Mouse (Mus musculus) heart, embryonic 10.5 days (tissue): Measurements from ENCODE around the gene Epb41. TPM values are rescaled to one million over a fixed set of nuclear protein-coding genes. Genes with fewer than 3 reads are reported as not detected.

Source experiments
- DNase-seq: peaks from one replicate; pipeline ENCODE4 v3.0.0-alpha.2; 2017; ENCODE audit warnings: low spot score
- H3K27ac ChIP-seq: fragments of 300-500 bp; sonication (generic); 2 replicates; pipeline ENCODE4 v1.5.1; 2016; ENCODE audit warnings: mild to moderate bottlenecking
- H3K27me3 ChIP-seq: fragments of 300-500 bp; sonication (generic); 2 replicates; pipeline ENCODE4 v1.6.1; 2016; ENCODE audit warnings: mild to moderate bottlenecking; ENCODE audit not compliant: poor library complexity, insufficient read depth, severe bottlenecking
- H3K36me3 ChIP-seq: fragments of 300-500 bp; sonication (generic); 2 replicates; pipeline ENCODE4 v1.6.1; 2016; ENCODE audit warnings: mild to moderate bottlenecking, moderate library complexity
- H3K4me1 ChIP-seq: fragments of 300-500 bp; sonication (generic); 2 replicates; pipeline ENCODE4 v1.6.1; 2016; ENCODE audit warnings: mild to moderate bottlenecking
- H3K4me3 ChIP-seq: fragments of 300-500 bp; sonication (generic); 2 replicates; pipeline ENCODE4 v1.5.1; 2016; ENCODE audit warnings: mild to moderate bottlenecking, moderate library complexity
- H3K9me3 ChIP-seq: fragments of 300-500 bp; sonication (generic); 2 replicates; pipeline ENCODE4 v1.6.1; 2016; ENCODE audit warnings: mild to moderate bottlenecking, moderate library complexity
- WGBS: fragments of 180-500 bp; shearing (Covaris S2); methylation state at CpG from one replicate; pipeline ENCODE4 v1.1.7; 2016; 5-methylcytosine and 5-hydroxymethylcytosine counted together
- polyA plus RNA-seq: library from polyadenylated mRNA; unstranded; fragments of >200 nt; fragmentation: Nextera tagmentation; extraction: Ambion mirVana; gene quantifications from 2 replicates; pipeline ENCODE4 v1.2.1, GENCODE M21; 2016

Epb41 gene
- polyA plus RNA-seq, result 73.5 and 78.8 TPM in 2 replicates

DNA sequence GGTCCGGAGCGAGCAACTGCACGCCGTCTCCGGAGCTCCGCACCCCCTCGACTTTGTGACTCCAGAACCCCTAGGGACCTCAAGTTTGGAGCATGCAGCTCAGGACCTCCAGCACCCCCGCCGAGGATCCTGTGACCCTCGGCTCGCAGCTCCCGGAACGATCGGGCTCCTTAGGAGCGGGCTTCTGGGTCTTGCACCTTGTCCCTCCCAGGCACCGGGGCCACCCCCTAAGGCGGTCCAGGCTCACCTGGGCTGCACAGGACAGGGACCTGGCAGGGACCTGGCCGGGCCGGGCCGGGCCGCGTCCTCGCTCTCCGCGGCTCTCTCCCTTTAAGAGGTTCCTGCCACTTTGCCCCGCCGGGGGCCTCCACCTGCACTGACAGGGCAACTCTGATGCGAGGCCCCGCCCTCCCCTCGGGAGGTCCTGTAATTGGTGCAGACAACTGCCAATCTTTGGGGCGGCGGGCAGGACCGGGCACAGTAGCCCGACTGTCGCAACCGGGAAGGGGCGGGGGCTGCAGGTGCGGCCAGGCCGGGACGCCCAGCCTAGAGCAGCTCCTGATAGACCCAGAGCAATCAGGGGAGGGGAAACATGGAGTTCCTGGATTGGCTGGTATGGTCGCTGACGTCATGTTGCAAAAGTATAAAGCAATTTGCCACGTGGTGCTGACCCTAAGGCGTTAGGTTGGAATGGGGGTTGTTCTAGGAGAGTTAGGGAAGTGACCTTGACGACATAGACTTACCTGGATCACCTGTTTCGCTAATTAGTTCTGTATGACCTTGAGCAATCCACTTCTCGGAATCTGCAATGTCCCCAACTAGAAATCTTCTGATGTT lies at the start of gene Epb41:
Gene Epb41 (minus strand): TSS at position 389 of the 837 bp plus-strand sequence.
- 2% methylated on average over 47 of the region's 47 CpGs for WGBS
- Histone ChIP-seq H3K36me3 (0 out of 2 replicates have a peak, but pooled peaks cover 3% of the 10 kb centered on the region), H3K4me1 (peaks cover 89% of the 10 kb centered on the region), H3K27ac (peak within 1 kb of the TSS; percentile 94), H3K9me3 (no peaks in the 10 kb centered on the region), H3K27me3 (peaks cover 5% of the 10 kb centered on the region; the same call in 1 of the 2 replicates), H3K4me3 (peak within 1 kb of the TSS; percentile 94)
- DNase-seq, result peak; percentile 100

- Histone ChIP-seq H3K9me3 (no peaks in the 10 kb centered on the region), H3K4me1 (peaks cover 15% of the 10 kb centered on the region), H3K36me3 (no peaks in the 10 kb centered on the region), H3K4me3 (no peak overlapping the region), H3K27ac (no peak overlapping the region), H3K27me3 (peaks cover 11% of the 10 kb centered on the region; the same call in 1 of the 2 replicates)
- no peak for DNase-seq
- WGBS, result 64% methylated on average over 1 of the region's 1 CpGs
Measured at GRCm38 (mm10) chr4:132123166-132123565, 48.0 kb upstream of the Epb41 start.

DNA sequence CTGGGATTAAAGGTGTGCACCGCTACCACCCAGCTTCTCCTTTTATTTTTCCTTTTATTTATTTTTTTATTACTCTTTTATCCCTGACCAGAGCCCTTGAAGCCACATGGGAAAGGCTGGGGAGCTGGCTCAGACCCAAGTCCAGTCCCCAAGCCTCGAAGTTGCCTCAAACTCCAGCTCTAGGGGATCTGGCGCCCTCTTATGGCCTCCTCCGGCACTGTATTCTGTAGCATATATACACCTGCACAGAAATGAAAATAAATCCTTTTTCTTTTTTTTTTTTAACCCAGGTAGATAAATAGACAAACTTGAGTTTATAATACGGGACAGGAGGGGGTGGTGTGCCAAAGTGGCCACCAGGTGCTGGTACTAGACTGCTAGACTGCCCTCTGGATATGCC lies 46.6 kb upstream of the Epb41 start:
- 77% methylated on average over 5 of the region's 5 CpGs for WGBS
- DNase-seq, result no peak
- Histone ChIP-seq H3K27ac (no peak overlapping the region), H3K9me3 (no peaks in the 10 kb centered on the region), H3K27me3 (peaks cover 11% of the 10 kb centered on the region; the same call in 1 of the 2 replicates), H3K4me1 (peaks cover 8% of the 10 kb centered on the region), H3K4me3 (no peak overlapping the region), H3K36me3 (no peaks in the 10 kb centered on the region)

DNA sequence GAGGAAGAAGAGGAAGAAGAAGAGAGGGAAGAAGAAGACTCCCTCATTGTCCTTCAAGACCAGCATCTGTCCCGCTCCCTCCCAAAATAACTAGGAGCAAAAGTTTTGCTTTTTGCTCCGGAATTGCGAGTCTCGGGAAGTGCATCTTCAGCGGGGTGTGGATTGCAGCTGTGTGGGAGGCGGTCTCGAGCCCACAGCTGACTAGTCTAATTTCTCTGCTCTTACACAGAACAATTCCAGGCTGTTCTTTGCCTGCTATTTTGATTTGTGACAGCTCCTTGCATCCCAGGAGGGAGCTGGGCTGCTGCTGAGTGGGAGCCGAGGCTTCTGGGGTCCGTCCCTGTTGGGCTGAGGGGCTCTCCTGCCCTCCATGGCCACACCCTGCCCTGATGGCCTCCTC lies 44.4 kb upstream of the Epb41 start:
- H3K27ac ChIP-seq, result no peak overlapping the region
- no peak overlapping the region for H3K4me3 ChIP-seq
- no peak for DNase-seq
- H3K9me3 ChIP-seq, result no peaks in the 10 kb centered on the region
- 54% methylated on average over 9 of the region's 9 CpGs for WGBS
- peaks cover 23% of the 10 kb centered on the region for H3K27me3 ChIP-seq
- no peaks in the 10 kb centered on the region for H3K36me3 ChIP-seq
- H3K4me1 ChIP-seq, result no peaks in the 10 kb centered on the region; the same call in 1 of the 2 replicates

DNA sequence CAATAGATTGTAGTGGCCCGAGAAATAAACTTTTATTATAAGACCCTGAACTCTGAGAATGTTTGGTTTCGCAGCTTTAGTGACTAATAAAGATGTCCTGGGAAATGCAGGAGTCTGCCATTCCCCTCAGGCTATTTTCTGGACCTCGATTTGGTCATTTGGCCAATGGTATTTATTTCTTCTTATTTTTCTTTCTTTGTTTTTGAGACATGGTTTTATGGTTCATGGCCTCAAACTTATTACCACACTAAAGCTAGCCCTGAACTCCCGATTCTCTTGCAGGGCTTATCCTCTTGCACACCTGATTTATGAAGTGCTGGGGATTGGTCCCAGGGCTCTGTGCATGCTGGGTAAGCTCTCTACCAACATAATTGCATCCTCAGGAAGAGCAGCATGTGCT lies 41.2 kb upstream of the Epb41 start:
- Histone ChIP-seq H3K27ac (no peak overlapping the region), H3K9me3 (no peaks in the 10 kb centered on the region), H3K36me3 (no peaks in the 10 kb centered on the region), H3K4me3 (no peak overlapping the region), H3K27me3 (peaks cover 54% of the 10 kb centered on the region), H3K4me1 (peaks cover 9% of the 10 kb centered on the region)
- 77% methylated on average over 4 of the region's 4 CpGs for WGBS
- no peak for DNase-seq

GRCm38 (mm10) chr4:132113411-132114095 lies 38.4 kb upstream of the Epb41 start:
- Histone ChIP-seq H3K36me3 (no peaks in the 10 kb centered on the region), H3K27ac (peak overlapping the region; percentile 59), H3K9me3 (no peaks in the 10 kb centered on the region), H3K4me3 (peak overlapping the region; percentile 52), H3K4me1 (peaks cover 9% of the 10 kb centered on the region), H3K27me3 (peaks cover 53% of the 10 kb centered on the region)
- DNase-seq, result no peak
- WGBS, result 26% methylated on average over 53 of the region's 53 CpGs

GRCm38 (mm10) chr4:132111227-132111626 lies 36.1 kb upstream of the Epb41 start:
- H3K9me3 ChIP-seq, result no peaks in the 10 kb centered on the region
- no peaks in the 10 kb centered on the region for H3K36me3 ChIP-seq
- peaks cover 9% of the 10 kb centered on the region for H3K4me1 ChIP-seq
- no peak for DNase-seq
- no peak overlapping the region for H3K27ac ChIP-seq
- no peak overlapping the region for H3K4me3 ChIP-seq
- WGBS, result 67% methylated on average over 4 of the region's 4 CpGs
- peaks cover 62% of the 10 kb centered on the region for H3K27me3 ChIP-seq

DNA sequence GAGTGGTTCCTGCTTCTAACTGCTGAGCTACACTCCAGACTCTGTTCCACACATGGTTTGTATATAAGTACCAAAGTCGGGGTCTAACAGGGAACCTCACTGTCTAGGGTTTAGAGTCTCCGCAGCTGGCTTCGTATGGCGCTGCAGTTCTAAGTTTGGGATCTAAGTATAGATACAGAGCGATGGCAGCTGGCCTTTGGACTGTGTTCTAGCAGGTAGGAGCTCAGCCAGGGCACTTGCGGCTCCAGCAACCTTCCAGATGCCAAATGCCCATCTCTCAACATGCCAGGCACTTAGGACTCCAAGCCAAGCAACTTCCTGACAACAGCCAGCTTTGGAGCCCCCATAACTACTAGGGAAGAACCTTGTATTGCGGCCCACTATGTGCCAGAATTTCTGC lies 33.1 kb upstream of the Epb41 start:
- H3K9me3 ChIP-seq, result no peaks in the 10 kb centered on the region
- peaks cover 7% of the 10 kb centered on the region for H3K4me1 ChIP-seq
- 87% methylated on average over 7 of the region's 7 CpGs for whole genome bisulfite sequencing
- H3K27ac ChIP-seq, result no peak overlapping the region
- no peak overlapping the region for H3K4me3 ChIP-seq
- no peak for DNase-seq
- H3K36me3 ChIP-seq, result no peaks in the 10 kb centered on the region
- H3K27me3 ChIP-seq, result peaks cover 37% of the 10 kb centered on the region; the same call in 1 of the 2 replicates

DNA sequence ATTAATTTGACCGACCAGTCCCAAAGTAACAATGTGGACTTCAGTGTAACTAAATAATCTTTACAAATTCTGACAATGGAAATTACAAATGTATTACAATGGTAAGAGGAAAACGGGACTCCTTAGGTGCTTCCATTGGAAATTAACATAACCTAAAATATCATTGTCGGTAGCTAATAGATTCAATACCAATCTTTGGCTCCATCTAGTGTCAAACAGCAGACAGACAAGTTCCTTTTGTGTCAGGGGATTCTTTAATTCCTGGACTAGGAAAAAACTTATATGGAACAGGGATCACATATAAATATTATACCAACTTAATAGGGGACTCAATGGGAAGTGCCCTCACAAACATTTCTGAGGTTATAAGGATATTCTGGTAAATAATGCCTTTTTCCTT lies 26.0 kb upstream of the Epb41 start:
- H3K27ac ChIP-seq, result no peak overlapping the region
- no peak for DNase-seq
- no peak overlapping the region for H3K4me3 ChIP-seq
- H3K9me3 ChIP-seq, result no peaks in the 10 kb centered on the region
- H3K36me3 ChIP-seq, result no peaks in the 10 kb centered on the region
- 52% methylated on average over 3 of the region's 3 CpGs for WGBS
- H3K27me3 ChIP-seq, result no peaks in the 10 kb centered on the region; the same call in 1 of the 2 replicates
- H3K4me1 ChIP-seq, result peaks cover 10% of the 10 kb centered on the region

DNA sequence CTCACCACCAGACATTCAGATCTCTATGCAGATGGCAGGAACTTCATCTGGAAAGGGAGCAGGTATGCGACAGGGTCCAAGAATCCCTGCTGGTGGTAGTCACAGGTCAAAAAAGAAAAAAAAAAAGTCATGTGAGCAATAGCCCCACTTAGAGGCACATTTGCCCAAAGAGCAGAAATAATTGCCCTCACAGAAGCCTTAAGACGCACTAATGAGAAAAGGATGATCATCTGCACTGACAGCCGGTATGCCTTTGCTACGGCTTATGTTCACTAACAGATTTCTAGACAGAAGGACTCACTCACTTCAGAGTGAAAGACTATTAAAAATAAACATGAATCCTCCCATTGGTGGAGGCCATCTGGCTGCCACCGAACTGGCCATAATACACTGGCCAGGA lies 24.4 kb upstream of the Epb41 start:
- H3K4me1 ChIP-seq, result peaks cover 10% of the 10 kb centered on the region
- no peak overlapping the region for H3K4me3 ChIP-seq
- H3K36me3 ChIP-seq, result no peaks in the 10 kb centered on the region
- WGBS, result 79% methylated on average over 5 of the region's 5 CpGs
- H3K9me3 ChIP-seq, result no peaks in the 10 kb centered on the region
- DNase-seq, result no peak
- no peak overlapping the region for H3K27ac ChIP-seq
- no peaks in the 10 kb centered on the region; the same call in 1 of the 2 replicates for H3K27me3 ChIP-seq

DNA sequence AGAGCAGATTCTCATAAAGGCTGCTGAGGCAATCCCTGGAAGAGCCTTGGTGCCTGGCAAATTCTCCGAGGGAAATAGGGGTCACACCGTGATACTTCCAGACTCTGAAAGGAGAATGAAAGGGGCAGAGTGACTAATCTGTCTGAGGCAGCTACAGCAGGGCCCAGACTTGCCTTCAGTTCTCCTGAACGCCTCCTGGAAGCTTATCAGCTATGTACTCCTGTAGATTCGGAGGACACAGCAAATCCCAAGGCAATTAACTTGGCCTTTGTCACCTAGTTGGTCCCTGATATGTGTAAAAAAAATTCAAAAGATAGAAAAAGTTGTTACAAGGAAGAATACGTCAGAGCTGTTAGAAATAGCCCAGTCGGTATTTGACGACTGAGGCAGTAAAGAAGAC lies 19.9 kb upstream of the Epb41 start:
- Histone ChIP-seq H3K9me3 (no peaks in the 10 kb centered on the region), H3K4me1 (peaks cover 10% of the 10 kb centered on the region), H3K27me3 (no peaks in the 10 kb centered on the region; the same call in 1 of the 2 replicates), H3K27ac (no peak overlapping the region), H3K36me3 (no peaks in the 10 kb centered on the region), H3K4me3 (no peak overlapping the region)
- WGBS, result 60% methylated on average over 7 of the region's 7 CpGs
- DNase-seq, result no peak

GRCm38 (mm10) chr4:132093928-132094327 lies 18.8 kb upstream of the Epb41 start:
- Histone ChIP-seq H3K4me1 (peaks cover 4% of the 10 kb centered on the region; the same call in 1 of the 2 replicates), H3K27ac (no peak overlapping the region), H3K36me3 (no peaks in the 10 kb centered on the region), H3K9me3 (no peaks in the 10 kb centered on the region), H3K27me3 (no peaks in the 10 kb centered on the region; the same call in 1 of the 2 replicates), H3K4me3 (no peak overlapping the region)
- no peak for DNase-seq
- 87% methylated on average over 5 of the region's 5 CpGs for WGBS

GRCm38 (mm10) chr4:132093136-132093535 lies 18.0 kb upstream of the Epb41 start:
- DNase-seq, result no peak
- H3K4me1 ChIP-seq, result peaks cover 4% of the 10 kb centered on the region; the same call in 1 of the 2 replicates
- no peaks in the 10 kb centered on the region for H3K9me3 ChIP-seq
- H3K36me3 ChIP-seq, result no peaks in the 10 kb centered on the region
- no peaks in the 10 kb centered on the region; the same call in 1 of the 2 replicates for H3K27me3 ChIP-seq
- H3K4me3 ChIP-seq, result no peak overlapping the region
- H3K27ac ChIP-seq, result no peak overlapping the region
- 74% methylated on average over 6 of the region's 6 CpGs for WGBS
